ENCODE assay signal across 8 mouse cellular contexts in the genomic region with DNA sequence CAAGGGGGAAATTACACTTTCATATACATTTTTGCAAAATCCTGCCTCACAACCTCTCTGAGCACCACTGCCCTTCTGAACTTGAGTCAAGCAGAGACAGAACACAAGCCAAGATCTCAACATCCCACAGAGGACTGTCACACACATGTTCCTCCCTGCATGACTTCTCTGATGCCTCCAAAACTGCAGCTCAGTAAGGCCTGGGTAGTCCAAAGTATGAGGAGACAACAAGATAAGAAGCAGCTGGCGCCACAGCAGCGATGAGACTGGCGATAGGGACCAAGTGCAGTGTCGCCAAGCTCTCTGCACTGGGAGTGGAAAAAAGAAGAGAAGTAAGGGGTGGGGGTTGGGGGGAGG. TPM values are rescaled to one million over a fixed set of nuclear protein-coding genes. Genes with fewer than 3 reads are reported as not detected.
DNase-seq lines count a peak whose midpoint lies in the region; ATAC-seq lines count a peak whose summit lies in the region.

No protein-coding gene starts in this region.

- peak overlapping the region; percentile 71 for H3K4me3 ChIP-seq in neural tube, embryonic 11.5 days (ENCODE audit: low read depth, low read length)
- peak overlapping the region; percentile 68 for H3K4me3 ChIP-seq in forebrain, embryonic 12.5 days (replicated peaks)
- peak overlapping the region; percentile 65 for H3K4me3 ChIP-seq in limb, embryonic 11.5 days (ENCODE audit: low read depth, low read length)
- H3K4me3 ChIP-seq in midbrain, embryonic 10.5 days = peak overlapping the region; percentile 86

- H3K27me3 ChIP-seq in neural tube, embryonic 11.5 days (ENCODE audit: control insufficient read depth, insufficient read depth, low read length) = no peaks in the 10 kb centered on the region
- no peaks in the 10 kb centered on the region for H3K27me3 ChIP-seq in forebrain, embryonic 12.5 days
- H3K27me3 ChIP-seq in limb, embryonic 11.5 days (ENCODE audit: control insufficient read depth, insufficient read depth, low read length) = no peaks in the 10 kb centered on the region
- H3K27me3 ChIP-seq in midbrain, embryonic 10.5 days (ENCODE audit: low read depth, poor library complexity, severe bottlenecking) = peaks cover 8% of the 10 kb centered on the region; the same call in 1 of the 2 replicates

- H3K27ac ChIP-seq in neural tube, embryonic 11.5 days (ENCODE audit: low read depth, low read length) = no peak overlapping the region
- H3K27ac ChIP-seq in forebrain, embryonic 12.5 days = 0 out of 2 replicates have a peak overlapping the region, but pooled peaks have one; percentile 82
- no peak overlapping the region for H3K27ac ChIP-seq in limb, embryonic 11.5 days (replicated peaks; ENCODE audit: low read depth, low read length)
- H3K27ac ChIP-seq in midbrain, embryonic 10.5 days (replicated peaks) = peak overlapping the region; percentile 90

- ATAC-seq in neural tube, embryonic 11.5 days (ENCODE audit: insufficient read depth, low FRiP score, low TSS enrichment) = no peak
- no peak for ATAC-seq in forebrain, embryonic 12.5 days (ENCODE audit: low FRiP score)
- peak; percentile 18; the same call in 1 of the 2 replicates for ATAC-seq in limb, embryonic 11.5 days (ENCODE audit: insufficient number of reproducible peaks, low FRiP score, low TSS enrichment, low read depth)

- peaks cover 4% of the 10 kb centered on the region; the same call in 1 of the 2 replicates for H3K4me1 ChIP-seq in neural tube, embryonic 11.5 days (ENCODE audit: control insufficient read depth, insufficient read depth, low read length)
- H3K4me1 ChIP-seq in forebrain, embryonic 12.5 days = peaks cover 12% of the 10 kb centered on the region
- H3K4me1 ChIP-seq in limb, embryonic 11.5 days (ENCODE audit: control insufficient read depth, insufficient read depth, low read length) = no peaks in the 10 kb centered on the region
- peaks cover 19% of the 10 kb centered on the region for H3K4me1 ChIP-seq in midbrain, embryonic 10.5 days

- no peaks in the 10 kb centered on the region for H3K9me3 ChIP-seq in neural tube, embryonic 11.5 days (ENCODE audit: control insufficient read depth, low read length)
- no peaks in the 10 kb centered on the region for H3K9me3 ChIP-seq in forebrain, embryonic 12.5 days
- no peaks in the 10 kb centered on the region for H3K9me3 ChIP-seq in limb, embryonic 11.5 days (ENCODE audit: control insufficient read depth, low read length)
- no peaks in the 10 kb centered on the region for H3K9me3 ChIP-seq in midbrain, embryonic 10.5 days (replicated peaks)

- H3K9ac ChIP-seq in neural tube, embryonic 11.5 days (ENCODE audit: low read length) = peak overlapping the region; percentile 74
- peak overlapping the region; percentile 76 for H3K9ac ChIP-seq in forebrain, embryonic 12.5 days
- H3K9ac ChIP-seq in limb, embryonic 11.5 days (ENCODE audit: low read length) = peak overlapping the region; percentile 69

- H3K4me2 ChIP-seq in neural tube, embryonic 11.5 days (ENCODE audit: low read depth) = peak overlapping the region; percentile 79
- H3K4me2 ChIP-seq in forebrain, embryonic 12.5 days = peak overlapping the region; percentile 85
- peak overlapping the region; percentile 60 for H3K4me2 ChIP-seq in limb, embryonic 11.5 days (ENCODE audit: low read depth, severe bottlenecking)

- DNase-seq in neural tube, embryonic 11.5 days (ENCODE audit: low spot score) = no peak
- no peak for DNase-seq in neural tube, embryonic 10.5 days (ENCODE audit: extremely low spot score, low spot score)
- DNase-seq in T-cell, adult 2 months (ENCODE audit: low spot score) = peak; percentile 21
- no peak for DNase-seq in limb, embryonic 11.5 days (ENCODE audit: low spot score)
- no peak for DNase-seq in midbrain, embryonic 10.5 days (ENCODE audit: low spot score)
- DNase-seq in adrenal gland, postnatal 25 days = no peak
- no peak for DNase-seq in right cerebral cortex, adult 18-20 months

- 3% methylated on average over 4 of the region's 4 CpGs for WGBS in neural tube, embryonic 11.5 days
- 0% methylated on average over 4 of the region's 4 CpGs for WGBS in forebrain, embryonic 12.5 days
- WGBS in limb, embryonic 11.5 days = 6% methylated on average over 4 of the region's 4 CpGs
- 1% methylated on average over 4 of the region's 4 CpGs for WGBS in midbrain, embryonic 10.5 days

- H3K36me3 ChIP-seq in neural tube, embryonic 11.5 days (ENCODE audit: control insufficient read depth, insufficient read depth, low read length) = no peaks in the 10 kb centered on the region
- peaks cover 9% of the 10 kb centered on the region; the same call in 1 of the 2 replicates for H3K36me3 ChIP-seq in forebrain, embryonic 12.5 days (replicated peaks)
- H3K36me3 ChIP-seq in limb, embryonic 11.5 days (ENCODE audit: control insufficient read depth, insufficient read depth, low read length) = no peaks in the 10 kb centered on the region
- H3K36me3 ChIP-seq in midbrain, embryonic 10.5 days = peaks cover 16% of the 10 kb centered on the region

RNA-seq across cellular contexts. Expression of gene Nxpe3, which starts 0.6 kb away (rescaled TPM):
- 0.77 and 0.89 TPM in 2 replicates for polyA plus RNA-seq in neural tube, embryonic 11.5 days (2014; fragmentation: Nextera tagmentation; extraction: Ambion mirVana)
- 0.87 and 0.93 TPM in 2 replicates for polyA plus RNA-seq in forebrain, embryonic 12.5 days (2016; fragmentation: Nextera tagmentation; extraction: Ambion mirVana)
- 0.94 and 1.0 TPM in 2 replicates for polyA plus RNA-seq in limb, embryonic 11.5 days (2014; fragmentation: Nextera tagmentation; extraction: Ambion mirVana)
- 0.95 and 1.1 TPM in 2 replicates for polyA plus RNA-seq in midbrain, embryonic 10.5 days (2016; fragmentation: Nextera tagmentation; extraction: Ambion mirVana)
- 1.6 and 2.0 TPM in 2 replicates for total RNA-seq in adrenal gland, postnatal 25 days (2021)

RNA-seq across cellular contexts. Expression of gene Cep97, which starts 40.1 kb away (rescaled TPM):
- 16.5 and 19.6 TPM in 2 replicates for polyA plus RNA-seq in neural tube, embryonic 11.5 days (2014; fragmentation: Nextera tagmentation; extraction: Ambion mirVana)
- polyA plus RNA-seq in forebrain, embryonic 12.5 days (2016; fragmentation: Nextera tagmentation; extraction: Ambion mirVana) = 19.9 and 22.9 TPM in 2 replicates
- polyA plus RNA-seq in limb, embryonic 11.5 days (2014; fragmentation: Nextera tagmentation; extraction: Ambion mirVana) = 13.4 and 16.0 TPM in 2 replicates
- 18.4 and 18.5 TPM in 2 replicates for polyA plus RNA-seq in midbrain, embryonic 10.5 days (2016; fragmentation: Nextera tagmentation; extraction: Ambion mirVana)
- total RNA-seq in adrenal gland, postnatal 25 days (2021) = 11.4 and 13.1 TPM in 2 replicates

RNA-seq across cellular contexts. Expression of gene Nfkbiz, which starts 55.8 kb away (rescaled TPM):
- 2.0 and 2.2 TPM in 2 replicates for polyA plus RNA-seq in neural tube, embryonic 11.5 days (2014; fragmentation: Nextera tagmentation; extraction: Ambion mirVana)
- 1.5 and 1.8 TPM in 2 replicates for polyA plus RNA-seq in forebrain, embryonic 12.5 days (2016; fragmentation: Nextera tagmentation; extraction: Ambion mirVana)
- 4.1 and 4.4 TPM in 2 replicates for polyA plus RNA-seq in limb, embryonic 11.5 days (2014; fragmentation: Nextera tagmentation; extraction: Ambion mirVana)
- polyA plus RNA-seq in midbrain, embryonic 10.5 days (2016; fragmentation: Nextera tagmentation; extraction: Ambion mirVana) = 1.1 and 1.2 TPM in 2 replicates
- 3.4 and 4.3 TPM in 2 replicates for total RNA-seq in adrenal gland, postnatal 25 days (2021)

Comparison
In these comparisons a context has a peak if more than half of its experiments do, and no peak if none do; other contexts are left out.
1. H3K27ac ChIP-seq: peak in forebrain, embryonic 12.5 days (single experiment) and midbrain, embryonic 10.5 days (single experiment); none in neural tube, embryonic 11.5 days (single experiment) and limb, embryonic 11.5 days (single experiment).
2. Peak in every context shown above with its lines, with median percentiles within 50 percentile points of each other: H3K4me2 ChIP-seq, H3K4me3 ChIP-seq and H3K9ac ChIP-seq.